Mouse (Mus musculus) kidney, postnatal 10 days (tissue): ENCODE results near the gene Sprn.
A peak's percentile ranks its signal among the peaks of the same experiment; 100 is the strongest.

Experiments
- DNase-seq: peaks from one replicate; pipeline ENCODE4 v3.0.0; 2021; ENCODE audit warnings: mixed read lengths

The Sprn gene

DNA sequence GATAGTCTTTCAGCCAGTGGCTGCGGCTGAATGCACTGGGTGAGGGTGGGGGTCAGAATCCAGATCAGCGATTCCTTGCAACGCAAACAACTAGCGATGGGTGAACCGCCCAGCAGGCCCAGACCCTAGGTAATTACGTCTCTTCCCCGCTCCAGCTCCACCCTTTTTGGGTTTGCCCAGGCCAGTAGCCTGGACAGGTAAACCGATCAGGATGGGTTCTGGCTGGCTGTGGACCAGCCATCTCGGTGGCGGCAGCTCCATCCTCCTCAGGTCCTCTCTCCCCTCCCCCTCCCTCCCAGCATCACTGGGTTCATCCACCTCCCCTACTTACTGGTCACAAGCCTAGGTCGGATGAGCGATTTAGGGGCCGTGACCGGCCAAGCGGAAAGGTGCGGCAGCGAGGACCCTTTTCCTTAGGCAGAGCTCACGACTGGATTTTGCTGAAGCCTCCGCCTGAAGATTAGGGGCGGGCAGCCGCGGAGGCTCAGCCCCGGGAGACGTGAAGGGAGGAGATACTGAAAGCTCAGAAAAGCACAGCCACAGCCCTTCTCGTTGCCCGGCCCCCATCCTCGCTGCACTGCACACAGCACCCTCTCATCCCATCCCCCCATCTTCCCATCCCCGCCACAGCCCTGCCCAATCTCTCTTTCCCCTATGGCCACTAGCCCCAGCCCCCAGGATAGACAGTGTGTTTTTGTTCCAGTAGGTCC, at the start of gene Sprn:
TSS of gene Sprn (minus strand) at position 660 of the 710 bp plus-strand sequence.
- DNase-seq, result no peak

DNA sequence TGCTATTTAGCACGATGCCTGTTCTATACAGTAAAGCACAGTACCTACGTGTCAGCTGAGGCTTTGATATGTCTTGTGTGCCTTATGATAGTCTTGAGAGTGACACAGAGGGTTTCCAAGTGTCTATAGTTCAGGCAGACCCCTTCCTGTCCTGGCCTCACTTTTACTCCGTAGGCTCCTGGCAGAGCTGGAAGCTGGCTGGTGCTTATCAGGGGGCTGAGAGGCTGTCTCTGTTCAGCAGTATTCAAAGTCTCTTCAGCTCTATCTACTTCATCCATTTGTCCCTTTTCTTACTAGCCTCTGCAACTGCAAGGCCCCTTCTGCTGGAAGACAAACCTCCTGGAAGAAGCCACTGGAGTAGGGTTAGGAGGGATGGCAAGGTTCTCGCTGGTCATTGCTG, 46.4 kb upstream of the Sprn start:
- no peak for DNase-seq

DNA sequence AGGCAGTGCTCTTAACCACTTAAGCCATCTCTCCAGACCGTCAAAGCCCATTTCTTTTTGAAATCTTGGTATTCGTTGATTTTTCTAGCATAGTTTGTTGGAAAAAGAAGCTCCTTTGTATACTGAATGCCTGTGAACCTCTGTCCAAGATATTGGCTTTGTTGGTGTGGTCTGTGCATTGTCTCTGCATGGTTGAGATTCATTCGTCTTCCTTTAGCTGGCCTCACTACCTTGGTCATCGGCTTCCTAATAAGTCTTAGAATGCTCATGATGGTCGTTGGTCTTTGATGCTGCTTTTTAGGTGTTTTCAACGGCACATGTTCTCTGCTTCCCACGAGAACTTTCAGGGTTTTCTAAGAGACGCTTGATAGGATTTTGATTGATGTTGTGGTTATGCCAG, 41.3 kb upstream of the Sprn start:
- no peak for DNase-seq

DNA sequence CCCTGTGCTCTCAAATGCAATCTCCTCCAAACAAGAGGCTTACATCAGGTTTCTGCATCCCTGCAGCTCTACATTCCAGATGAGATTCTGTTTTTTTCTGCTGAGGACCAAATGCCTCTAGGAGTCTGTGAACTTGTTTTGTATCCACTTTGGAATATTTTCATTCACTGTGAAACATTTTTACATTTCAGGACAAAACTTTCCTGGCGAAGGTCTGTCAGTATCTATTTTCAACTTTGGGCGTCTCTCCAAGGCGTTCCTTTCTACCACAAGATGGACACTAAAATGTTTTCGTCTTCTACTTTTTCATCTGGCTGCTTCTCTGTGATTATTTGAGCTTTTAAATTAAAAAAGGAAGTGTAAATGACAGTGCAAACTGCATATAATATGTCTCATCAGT, 39.4 kb upstream of the Sprn start:
- no peak for DNase-seq

DNA sequence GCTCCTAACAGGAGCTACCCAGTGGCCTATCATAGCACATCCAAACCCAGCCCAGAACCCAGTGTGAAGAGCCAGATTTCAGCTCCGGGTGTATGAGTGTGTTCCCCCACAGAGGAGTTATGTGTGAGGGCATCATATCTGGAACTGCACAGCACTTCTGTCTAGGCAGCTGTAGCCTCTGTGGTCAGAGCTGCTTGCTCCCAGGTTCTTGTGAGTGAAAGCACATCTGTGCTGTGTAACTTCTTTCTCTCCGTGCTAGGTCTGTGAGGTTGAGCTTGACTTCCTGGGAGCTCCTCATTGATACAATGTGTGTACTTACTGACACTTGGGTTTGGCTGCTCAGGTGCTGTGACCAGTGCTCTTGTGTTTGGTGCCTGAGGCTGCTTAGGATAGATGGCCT, 38.2 kb upstream of the Sprn start:
- no peak for DNase-seq

DNA sequence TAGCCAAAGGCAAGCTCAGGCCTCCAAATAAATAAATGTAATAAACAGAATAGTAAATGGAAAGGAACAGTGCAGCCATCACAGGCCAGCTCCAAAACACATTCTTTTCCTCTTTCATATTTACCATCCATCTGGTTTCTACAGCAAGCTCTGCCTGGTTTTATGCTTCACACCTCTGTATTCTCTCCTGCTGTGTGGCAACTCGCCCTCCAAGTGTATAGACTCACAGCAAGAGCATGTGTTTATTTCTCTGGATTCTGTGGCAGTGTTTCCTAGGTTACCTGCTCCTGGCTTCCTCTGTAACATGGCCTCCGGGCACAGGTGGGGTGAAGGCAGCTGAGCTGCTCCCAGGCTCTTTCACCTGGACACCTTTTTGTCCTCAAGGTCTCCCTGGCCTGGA, 37.8 kb upstream of the Sprn start:
- DNase-seq, result no peak

DNA sequence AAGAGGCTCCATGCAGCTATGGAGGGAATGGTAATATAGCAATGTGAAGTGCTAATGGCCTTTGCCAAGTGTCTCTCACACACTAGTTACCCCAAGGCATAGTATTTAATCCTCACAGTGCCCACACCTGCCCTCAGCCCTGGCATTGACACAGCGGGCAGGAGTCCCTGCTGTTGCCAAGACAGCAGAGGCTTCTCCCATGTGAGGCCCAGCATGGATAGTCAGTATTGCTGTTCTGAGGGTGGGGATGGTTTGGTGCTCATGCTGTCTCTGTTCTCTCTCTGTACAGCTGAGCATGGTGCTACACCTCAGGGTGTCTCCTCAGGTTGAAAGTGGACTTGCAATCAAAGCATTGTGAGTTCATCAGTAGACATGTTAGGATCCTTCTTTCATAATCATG, 35.8 kb upstream of the Sprn start:
- DNase-seq, result no peak

DNA sequence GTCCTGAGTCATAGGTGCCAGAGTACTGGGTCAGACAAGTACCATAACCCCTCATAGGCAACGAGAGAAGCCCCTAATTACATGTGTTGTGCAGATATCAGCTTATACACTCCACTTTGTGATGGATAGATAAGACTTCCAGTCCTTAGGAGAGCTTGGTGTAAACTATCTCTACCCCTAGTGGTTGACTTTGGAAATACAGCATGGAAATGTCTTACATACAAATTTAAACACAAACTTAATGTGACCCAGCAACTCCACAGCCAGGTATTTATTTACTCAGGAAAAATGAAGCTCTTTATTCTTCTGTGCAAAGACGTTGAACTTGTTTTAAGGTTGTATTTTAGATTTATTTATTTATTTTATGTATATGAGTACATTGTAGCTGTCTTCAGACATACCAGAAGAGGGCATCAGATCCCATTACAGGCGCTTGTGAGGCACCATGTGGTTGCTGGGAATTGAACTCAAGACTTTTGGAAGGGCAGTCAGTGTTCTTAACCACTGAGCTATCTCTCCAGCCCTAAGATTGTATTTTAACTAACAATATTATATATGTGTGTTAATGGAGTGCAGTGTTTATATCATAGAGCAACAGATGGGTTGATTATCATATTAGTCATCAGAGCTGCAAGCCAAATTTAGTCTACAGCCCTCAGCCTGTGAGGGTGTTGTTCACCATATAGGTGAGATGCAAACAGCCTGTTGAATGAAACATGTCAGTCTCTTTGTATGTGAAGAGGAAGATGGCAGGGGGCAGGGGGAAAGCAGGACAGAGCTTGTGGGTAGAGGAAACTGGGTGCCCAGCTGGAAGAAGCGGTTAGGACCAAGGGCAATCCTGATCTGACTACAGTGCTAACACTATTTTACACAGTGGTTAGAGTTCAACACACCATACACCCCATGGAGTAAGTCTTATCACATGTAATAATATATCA, 34.0 kb upstream of the Sprn start:
- DNase-seq, result no peak

DNA sequence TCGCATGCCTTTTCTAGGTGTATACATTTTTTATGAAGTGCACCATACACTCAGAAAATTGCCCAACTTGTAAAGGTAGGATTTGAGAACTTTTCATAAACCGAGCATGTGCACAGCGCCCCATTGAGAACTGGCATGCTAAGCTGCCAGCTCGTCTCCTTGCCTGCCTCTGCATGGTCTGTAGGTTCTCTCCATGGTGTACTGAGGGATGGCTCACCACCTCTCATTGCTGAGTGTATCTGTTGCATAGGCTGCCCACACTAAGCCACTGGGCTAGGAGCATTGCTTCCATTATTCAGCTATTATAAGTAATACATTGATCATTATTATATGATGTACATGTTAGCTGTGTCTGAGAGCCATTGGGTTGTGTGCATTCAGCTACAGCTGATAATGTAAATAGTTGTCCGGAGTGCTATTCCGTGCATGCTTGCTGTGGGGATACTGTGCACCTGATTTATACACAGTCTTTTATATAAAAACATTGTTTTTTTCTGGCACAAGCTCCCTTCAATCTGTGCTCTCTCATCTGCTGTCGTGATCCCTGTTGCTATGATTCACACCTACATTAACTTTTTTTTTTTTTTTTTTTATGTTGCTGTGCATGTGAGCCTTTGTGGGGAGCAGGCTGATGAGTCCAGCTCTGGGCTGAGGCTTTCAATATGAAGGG, 33.2 kb upstream of the Sprn start:
- DNase-seq, result no peak

DNA sequence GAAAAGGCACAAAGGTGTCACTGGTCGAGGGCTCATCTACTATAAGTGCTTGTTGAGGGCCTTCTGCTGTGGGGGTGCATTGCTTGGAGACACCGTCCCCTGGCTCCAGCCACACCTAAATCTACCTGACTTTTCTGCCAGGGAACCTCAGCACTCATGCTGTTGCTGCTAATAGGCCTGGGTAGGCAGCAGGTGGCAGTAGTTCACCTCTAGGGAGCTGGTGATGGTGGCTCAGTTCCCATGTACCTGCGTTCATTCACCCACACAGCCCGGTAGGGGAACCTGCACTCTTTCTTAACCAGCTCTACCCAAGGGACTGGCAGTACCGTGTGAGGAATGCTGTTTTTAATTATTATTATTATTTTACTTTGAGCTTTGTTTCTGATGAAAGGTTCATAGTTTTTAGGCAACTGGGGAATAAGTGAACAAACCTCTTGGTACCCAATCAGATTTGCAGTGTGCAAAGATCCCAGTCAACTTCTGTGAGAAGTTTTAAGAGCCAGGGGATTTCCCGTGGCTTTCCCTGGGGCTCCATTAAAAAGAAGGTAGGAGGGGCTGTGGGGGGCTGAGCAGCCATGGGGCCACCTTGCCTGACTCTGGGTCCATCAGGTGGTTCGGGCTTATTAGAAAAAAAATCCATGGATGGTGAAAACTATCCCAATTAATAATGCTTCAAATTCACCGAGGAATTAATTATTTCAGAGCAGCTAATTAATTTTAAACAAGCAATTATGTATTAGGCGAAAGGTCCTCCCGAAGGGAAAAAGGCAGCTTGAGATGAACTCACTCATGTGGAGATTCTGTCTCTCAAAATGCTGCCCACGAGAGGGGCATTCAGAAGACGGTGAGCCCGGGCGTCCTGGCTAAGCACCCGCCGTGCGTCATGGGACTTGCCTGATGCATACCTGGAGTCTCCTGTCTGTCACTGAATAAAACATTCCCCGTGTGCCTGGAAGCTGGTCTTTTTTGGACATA, 32.3 kb upstream of the Sprn start:
- peak; percentile 58 for DNase-seq

DNA sequence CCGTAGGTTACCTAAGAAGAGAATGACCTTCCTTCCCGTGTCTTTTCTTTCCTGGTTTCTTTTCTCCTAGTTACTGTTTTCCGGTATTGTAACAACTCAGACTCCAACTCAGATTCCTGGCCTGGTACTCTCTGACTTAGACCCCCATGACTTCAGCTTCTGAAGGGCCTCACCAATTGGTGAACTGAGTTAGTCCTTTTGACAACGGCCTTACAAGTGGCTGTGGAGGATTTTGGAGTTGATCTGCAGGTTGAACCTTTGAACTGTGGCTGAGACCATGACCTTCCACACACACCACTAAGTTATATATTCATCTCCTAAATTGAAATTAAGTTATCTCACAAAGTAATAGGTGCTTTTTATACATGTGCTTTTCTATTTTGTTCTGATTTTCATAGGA, 29.5 kb upstream of the Sprn start:
- DNase-seq, result no peak

DNA sequence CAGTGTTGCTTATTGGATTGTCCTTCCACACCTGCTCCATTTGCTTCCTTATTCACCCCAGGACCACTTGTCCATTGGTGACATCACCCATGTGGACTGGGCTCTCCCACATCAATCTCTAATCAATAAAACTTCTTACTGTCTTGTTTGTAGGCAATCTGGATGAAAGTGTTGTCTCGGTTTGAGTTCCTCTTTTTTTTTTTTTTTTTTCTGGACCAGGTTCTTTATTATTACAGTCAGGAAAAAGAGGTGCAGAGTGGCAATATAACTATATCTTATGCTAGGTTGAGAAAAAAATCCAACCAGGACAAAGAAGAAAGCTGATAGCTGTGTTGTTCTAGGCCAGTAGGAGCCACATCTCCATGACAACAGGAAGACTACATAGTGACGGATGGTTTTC, 26.0 kb upstream of the Sprn start:
- DNase-seq, result no peak

DNA sequence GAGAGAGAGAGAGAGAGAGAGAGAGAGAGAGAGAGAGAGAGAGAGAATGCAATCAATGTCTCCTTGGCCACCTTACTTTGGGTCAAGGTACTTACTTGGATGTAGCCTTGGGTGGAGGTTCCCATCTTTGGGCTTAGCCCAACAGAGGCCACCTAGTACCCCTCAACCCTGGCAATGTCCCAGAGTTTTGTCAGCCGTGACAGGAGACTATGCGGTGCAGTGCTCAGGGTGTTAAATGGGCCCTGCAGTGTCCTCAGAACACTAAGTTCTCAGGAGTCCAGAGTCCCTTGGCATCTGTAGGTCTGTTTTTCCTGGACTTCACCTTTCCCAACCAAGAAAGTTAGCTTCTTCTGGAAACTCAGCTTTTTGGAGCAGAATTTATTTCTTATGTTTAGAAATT, 24.5 kb upstream of the Sprn start:
- peak; percentile 9 for DNase-seq

DNA sequence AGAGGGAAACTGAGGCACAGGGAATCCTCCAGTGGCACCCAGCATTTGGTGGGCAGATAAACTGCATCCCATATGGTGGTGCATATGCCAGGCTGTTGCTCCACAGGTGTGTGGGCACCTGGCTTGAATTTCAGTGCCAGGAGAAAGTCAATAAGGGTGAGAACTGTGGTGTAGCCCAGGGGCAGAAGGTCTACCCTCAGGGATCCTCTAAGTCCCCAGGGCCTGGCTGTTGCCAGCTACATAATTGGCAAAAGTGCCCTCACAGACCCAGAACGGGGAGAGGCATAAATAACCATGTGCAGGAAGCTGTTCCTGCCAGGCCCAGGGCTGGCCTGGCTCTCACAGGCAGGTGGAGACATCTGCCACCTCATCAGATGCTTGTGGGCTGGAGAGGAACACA, 18.3 kb upstream of the Sprn start, which contains the start of gene Olfr523:
TSS of gene Olfr523 (plus strand) at position 282 of the 400 bp plus-strand sequence.
- DNase-seq, result no peak

DNA sequence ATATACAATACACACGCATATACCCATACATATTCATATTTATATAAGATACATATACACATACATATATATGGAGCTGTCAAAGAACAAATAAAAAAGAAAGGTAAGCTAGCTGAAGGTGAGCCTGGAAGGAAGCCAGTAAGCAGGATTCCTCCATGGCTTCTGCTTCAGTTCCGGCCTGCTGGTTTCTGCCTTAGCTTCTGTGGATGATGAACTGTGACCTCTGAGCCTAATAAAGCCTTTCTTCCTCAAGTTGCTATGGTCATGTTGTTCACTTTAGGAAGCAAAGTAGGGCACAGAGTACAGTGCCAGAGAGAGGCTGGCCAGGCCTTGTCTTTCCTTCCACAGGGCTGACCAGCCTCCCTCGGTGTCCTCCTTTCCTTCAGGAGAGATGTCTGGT, 16.2 kb upstream of the Sprn start:
- DNase-seq, result no peak

DNA sequence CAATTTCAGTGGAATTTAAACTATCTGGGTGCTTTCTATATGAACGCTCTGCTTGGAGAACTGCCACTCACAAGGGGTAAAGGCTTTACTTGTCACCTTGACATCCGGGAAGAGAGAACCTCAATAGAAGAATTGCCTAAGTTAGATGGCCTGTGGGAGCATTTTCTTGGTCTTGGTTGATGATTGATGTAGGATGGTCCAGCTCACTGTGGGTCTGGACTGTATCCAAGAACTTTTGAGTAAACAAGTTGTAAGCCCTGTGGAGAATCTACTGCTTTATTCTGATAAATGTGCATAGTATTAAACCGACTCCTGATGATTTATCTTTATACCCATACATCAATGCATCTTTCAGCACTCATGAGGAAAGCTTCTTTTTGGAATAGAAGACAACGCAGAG, 14.7 kb upstream of the Sprn start:
- DNase-seq, result no peak

DNA sequence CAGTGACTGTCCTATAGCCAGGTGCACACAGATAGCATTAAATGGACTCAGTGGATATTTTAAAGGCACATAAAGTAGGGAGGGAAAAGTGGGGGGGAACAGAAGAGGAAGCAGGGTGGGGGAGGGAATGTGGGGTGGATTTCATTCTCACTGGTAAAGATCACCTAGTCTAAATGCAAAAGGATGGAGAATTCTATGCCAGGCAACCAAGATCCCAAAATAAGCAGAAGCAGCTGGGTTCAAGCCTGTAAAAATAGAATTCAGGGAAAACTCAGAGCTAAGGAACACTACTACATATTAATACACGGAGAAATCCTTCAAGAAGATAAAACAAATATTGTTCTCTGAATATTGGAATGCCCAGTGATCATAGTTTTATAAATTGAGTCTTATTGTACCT, 13.3 kb upstream of the Sprn start:
- DNase-seq, result no peak

DNA sequence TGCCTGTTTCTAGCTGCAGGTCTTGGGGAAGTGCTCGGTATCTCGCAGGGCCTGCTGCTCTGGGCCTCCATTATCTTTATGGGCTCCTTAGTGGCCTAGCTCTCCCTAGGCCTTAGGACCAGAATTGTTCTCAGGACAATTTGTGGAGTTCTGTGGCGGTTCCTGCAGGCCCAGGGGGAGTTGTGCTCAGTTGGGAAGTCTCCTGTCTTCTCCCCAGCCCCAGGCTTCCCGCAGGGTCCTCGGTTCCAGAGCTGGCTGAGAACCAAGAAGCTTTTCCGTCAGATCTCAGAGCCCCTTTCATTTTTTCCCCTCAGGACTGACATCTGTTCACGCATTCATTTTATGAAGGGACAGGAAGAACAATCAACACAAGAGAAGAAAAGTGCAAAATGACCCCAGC, 10.0 kb upstream of the Sprn start, which contains the start of gene Olfr522:
TSS of gene Olfr522 (minus strand) at position 101 of the 400 bp plus-strand sequence.
- no peak for DNase-seq

DNA sequence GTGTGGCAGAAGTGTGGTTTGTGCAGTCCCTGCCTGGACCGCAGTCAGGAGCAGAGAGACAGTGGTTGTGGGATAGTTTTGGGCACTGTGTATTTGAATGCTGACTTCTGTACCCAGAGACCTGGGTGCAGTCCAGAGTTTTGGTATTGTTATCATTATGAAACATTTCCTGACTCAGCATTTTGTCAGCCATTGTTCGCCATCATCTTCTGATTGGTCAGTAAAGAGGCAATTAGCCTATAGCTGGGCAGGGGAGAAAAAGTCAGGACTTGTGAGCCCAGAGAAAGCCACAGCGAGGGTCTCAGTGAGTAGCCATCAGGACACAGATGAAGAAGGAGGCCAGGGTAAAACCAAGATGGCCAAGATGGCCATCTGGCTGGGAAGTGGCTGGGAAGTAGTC, 5.7 kb upstream of the Sprn start:
- DNase-seq, result no peak

DNA sequence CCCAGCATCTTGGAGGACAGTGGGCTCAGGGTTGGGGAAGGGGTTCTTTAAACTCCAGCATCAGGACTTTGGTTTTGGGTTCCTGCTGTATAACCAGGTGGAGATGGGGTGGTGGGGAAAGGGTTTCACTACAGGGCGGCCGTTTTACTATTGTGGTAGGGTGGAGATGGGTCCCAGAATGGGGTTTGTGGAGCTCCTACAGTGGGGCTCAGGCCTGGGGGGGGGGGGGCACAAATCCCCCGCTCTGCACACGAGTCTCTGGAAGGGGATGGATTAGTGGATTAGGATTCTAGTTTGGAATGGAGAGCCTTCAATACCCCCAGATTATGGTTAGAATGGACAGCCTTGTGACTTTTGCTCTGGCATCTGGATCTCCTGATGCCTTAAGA, 854 bp downstream of the Sprn start:
- no peak for DNase-seq

DNA sequence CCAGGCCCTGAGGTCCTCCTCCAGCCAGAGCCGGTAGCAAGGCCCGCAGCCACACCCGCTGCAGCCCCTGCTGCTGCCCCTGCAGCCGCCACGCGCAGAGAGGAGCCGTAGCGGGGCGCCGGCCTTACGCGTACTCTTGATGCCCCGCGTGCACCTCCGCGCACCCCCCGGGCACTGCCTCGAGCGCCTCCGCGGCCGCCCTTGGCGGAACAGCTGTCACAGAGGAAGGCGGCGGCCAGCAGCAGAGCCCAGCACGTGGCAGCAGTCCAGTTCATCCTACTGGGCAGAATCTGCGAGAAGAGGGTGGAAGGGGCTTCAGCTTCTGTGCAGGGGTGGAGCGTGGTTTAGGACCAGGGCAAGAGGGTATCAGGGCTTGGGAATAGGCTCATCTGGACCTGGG, 1.3 kb downstream of the Sprn start:
- DNase-seq, result peak; percentile 39

DNA sequence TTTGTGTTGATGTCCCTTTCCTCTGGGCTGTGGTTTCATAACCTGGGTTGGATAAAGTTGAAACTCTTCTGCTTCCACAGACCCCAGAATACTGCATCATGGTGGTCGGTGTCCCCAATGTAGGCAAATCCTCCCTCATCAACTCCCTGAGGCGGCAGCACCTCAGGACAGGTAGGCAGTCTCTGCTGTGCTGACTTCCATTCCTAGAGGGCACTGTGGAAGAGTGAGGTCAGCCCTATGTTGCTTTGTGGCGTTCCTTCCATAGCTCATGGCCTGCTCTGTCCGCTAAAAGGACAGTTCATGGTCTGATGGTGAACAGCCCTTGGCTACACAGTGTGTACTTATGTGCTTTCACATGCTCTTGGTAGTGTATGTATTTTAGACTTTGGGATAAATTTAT, 10.1 kb downstream of the Sprn start:
- no peak for DNase-seq
